Mouse (Mus musculus) retina, adult 2 months (tissue): ENCODE measurements around the gene Paxip1.

Experiments
- DNase-seq: peaks from one replicate; pipeline ENCODE4 v3.0.0-alpha.2; 2012; ENCODE audit warnings: low read depth, low spot score

The Paxip1 gene

DNA sequence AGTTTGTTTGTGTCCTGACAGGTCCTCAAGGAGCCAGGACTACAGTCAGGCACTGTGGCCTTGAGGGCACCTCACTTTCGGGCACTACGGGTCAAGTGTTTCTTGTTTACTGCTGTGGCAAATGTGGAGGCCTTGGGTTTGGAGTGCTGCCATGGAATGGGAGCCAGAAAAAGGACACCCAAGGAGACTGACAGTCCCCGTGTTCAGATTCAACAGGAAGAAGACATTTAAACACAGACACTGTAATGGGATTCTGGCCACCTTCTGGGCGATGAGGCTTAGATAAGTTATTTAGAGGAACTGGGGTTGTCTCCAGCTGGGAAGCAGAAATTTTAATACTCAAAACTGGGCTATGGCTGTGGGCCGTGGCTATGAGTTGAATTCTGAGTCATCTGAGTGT is 60.8 kb downstream of the Paxip1 start:
- no peak for DNase-seq

DNA sequence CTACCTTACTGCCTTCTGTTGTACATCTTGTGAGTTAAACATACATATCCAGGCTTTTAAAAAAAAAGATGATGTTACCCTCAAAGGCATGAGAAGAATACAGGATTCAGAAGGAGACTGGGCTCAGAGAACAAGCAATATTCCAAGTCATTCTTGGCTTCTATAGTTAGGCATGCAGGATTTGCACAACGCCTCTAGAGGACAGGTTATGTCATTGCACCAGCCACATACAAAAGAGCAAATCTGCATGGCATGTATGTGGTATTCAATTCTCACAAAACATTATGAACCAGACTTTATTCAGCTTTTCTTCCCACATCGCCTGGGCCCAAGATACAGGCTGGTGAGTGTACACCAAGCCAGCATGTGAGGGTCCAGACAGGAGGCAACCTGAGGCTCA is 67.0 kb downstream of the Paxip1 start:
- no peak for DNase-seq

DNA sequence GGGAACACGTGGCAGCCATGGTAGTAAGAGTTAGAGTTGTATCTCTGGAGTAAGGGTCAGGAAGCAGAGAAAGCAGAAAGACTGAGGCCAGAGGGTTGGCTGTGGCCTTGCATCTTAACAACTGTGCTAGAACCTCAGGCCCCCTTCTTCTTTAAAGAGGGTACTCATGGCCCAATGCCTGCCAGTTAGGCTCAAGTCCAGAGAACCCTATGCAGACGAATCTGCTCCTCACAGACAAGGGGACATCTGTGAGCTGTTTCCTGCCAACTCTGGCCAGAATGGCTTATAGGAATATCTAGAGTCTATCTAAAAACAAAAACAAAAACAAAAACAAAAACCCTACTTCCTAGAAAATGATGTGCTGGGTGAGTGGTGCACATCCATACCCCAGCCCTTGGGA is 72.2 kb downstream of the Paxip1 start:
- DNase-seq, result no peak

DNA sequence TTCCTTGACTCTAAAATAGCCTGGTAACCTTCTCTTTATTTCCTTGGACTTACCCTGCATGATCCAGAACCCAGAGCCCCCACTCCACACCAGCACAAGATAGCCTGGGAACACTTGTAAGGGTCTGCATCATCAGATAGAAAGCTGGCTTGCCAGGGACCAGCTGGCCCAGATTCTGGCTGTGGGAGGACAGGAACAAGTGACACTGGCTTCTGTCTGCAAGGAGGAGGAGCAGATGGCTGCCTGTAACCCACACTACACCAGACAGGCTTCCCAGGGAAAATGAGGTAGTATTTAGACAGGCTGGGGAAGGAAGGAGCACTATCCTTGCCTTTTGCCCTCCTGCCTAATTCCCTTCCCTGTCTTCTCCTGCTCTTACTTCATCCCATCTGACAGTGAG is 74.2 kb downstream of the Paxip1 start:
- no peak for DNase-seq

DNA sequence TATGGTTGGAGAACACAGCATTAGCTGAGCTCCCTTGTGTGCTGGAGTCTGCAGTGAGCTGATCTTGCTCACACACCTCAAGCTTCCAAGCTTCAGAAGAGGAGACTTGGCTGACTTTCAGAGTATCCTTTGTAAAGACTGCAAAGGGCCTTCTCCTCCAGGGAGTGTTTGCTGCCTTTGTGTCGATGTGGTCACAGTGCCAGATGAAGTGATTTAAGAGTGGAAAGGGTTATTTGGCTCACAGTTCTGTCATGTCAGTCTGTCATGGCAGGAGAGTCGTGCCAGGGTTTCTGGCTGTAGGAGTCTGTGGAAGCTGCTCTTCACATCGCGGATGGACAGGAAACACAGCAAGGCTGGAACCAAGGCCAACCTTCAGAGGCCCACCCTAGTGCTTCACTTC is 75.5 kb downstream of the Paxip1 start:
- DNase-seq, result no peak

DNA sequence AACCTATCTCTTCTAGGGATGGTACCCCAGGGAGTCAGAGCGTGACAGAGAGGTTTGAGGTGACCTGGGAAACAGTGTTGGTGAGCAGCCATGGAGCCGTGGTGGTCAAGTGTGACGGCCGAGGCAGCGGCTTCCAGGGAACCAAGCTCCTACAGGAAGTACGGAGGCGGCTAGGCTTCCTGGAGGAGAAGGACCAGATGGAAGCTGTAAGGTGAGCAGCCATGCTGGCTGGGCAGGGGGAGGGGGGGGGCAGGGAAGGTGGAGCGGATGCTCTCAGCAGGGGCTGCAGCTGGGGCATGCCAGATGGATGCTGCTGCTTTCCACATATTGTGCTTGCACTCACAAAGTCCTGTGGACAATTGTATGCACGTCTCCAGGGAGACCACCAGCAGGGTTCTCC is 77.1 kb downstream of the Paxip1 start:
- DNase-seq, result no peak

DNA sequence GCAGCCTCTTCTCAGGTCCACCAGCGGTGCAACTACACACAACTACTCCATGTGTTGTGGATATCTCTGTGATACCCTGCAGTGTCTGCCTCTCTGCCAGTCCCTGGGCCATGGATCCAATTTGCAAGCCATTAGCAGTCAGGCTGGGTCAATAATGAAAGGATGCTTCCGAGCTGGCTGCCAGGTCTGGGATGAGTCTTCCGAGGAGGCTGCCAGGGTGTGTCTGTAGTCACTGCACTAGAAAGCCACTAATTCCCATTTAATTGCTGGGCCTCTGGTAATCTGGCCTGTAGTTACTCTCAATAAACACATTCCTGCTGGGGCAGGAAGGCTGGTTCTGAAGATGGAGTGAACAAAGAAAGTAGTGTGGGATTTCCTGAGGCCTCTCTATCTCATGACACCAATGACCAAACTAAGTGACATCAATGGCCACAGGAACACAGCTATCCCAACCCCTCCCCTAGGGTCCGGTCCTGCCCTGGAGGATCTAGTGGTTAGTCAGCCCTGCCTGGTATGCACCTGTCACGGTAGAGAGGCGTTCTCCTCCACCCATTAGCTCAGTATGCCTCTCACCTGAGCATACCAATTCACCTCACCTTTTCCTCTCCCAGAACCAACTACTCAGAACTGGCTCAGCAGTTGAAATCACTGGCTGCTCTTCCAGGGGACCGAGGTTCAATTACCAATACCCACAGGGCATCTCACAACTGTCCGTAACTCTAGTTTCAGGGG is 79.9 kb downstream of the Paxip1 start:
- no peak for DNase-seq

DNA sequence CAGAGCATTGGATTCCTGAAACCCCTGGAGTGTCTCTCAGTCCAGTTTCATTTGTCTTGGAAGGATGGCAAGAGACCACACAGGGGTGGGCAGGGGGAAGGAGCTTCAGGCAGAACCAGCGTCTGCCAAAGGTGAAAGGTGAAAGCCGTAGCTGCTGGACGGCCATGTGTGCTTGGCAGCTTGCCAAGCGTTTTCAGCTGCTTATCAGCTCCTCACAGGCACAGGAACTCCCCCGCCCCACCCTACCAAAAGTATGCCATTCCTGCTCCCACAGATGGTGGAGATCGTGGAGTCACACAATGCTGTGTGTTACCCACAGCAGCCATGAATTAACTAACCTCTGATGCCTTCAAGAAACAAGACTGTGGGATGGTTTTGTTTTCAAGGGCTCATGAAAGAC is 83.3 kb downstream of the Paxip1 start:
- DNase-seq, result no peak

DNA sequence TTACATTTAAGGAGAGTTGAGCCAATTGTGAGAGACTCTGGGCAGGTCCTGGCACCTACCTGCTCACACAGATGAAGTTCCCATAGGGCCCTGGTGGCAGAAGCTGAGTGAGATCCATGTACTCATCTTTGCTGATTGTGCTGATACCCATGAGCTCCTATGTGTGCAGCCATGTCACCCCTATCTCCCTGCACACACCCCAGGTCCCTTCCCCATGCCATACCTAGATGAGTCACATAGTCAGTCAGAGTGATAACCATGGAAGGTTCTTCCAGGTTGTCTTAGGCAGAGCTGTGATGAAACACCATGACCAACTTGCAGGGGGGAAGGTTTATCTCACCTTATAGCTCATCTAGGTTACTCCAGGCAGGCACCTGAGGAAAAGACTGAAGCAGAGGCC is 84.2 kb downstream of the Paxip1 start:
- DNase-seq, result no peak

DNA sequence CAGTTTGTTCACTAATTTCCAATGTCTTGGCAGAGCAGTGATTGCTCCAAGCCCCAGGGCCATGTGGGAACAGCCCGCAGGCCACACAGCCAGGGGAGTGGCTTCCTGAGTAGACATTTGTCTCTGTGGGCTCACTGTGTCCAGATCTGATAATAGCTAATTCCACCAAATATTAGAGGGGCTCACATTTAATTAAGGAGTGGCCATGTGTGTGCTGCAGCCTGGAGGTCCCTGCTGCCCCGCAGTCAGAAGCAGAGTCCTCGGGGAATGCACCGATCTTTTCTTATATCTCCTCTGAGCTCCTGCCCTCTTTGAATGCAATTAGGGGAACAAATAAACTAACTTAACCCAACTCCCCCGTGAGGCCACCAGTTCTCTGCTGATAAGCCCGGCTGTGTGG is 84.9 kb downstream of the Paxip1 start:
- DNase-seq, result no peak

DNA sequence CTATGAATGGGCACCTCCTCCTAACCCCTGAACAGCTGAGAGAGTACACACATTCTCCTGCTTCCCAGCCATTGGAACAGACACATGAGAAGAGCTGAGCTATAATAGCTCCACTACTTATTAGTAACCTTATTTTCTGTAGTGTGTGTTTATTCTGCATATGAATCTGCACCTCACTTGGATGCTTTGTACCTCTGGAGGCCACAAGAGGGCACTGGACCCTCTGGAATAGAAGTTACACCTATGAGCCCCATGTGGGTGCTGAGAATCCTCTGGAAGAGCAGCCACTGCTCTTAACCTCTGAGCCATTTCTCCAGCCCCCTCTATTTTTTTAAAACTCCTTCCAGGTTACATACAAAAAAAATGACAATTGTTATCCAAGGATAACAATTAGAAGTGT is 86.5 kb downstream of the Paxip1 start:
- no peak for DNase-seq

DNA sequence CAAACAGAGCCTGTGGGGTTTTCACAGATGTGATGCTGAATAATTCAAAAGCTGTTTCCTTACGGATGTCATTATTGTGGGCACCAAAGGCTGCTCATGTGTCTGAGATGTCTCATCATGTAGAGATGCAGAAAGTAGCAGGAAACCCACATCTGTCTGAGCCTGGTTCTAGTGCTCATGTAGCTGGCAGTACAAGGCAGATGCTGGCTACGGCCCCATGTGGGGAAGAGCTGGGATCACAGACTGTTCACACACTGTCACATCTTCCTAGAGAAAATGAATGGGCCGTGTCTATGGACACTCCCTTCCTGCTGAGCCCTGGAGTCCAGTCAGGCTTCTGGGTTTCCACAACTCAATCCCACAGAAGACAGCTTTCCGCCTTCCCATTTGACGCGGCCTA is 89.0 kb downstream of the Paxip1 start:
- no peak for DNase-seq
